In genomic region chr2:166274016-166274346, GRCm38 (mm10) we compare ENCODE assay signal across 9 mouse cellular contexts.
DNase-seq lines count a peak whose midpoint lies in the region; ATAC-seq lines count a peak whose summit lies in the region.
"Had no signal": no experiment of that assay in that cellular context is flagged by ENCODE, and none has a peak within 500 bp of the region (broad histone marks: within the 10 kb centered on the region; RNA-seq: fewer than 3 reads in every experiment).

No protein-coding gene starts in this region.

- 66% methylated on average over 2 of the region's 2 CpGs for WGBS in heart, embryonic 16.5 days
- 79% methylated on average over 2 of the region's 2 CpGs for WGBS in embryonic facial prominence, embryonic 10.5 days
- WGBS in forebrain, embryonic 15.5 days, result 54% methylated on average over 2 of the region's 2 CpGs
- 83% methylated on average over 2 of the region's 2 CpGs for WGBS in limb, embryonic 12.5 days

- H3K9ac ChIP-seq in heart, embryonic 16.5 days (ENCODE audit: low read length), result no peak overlapping the region
- H3K9ac ChIP-seq in forebrain, embryonic 15.5 days (replicated peaks), result no peak overlapping the region
- H3K9ac ChIP-seq in limb, embryonic 12.5 days (replicated peaks), result no peak overlapping the region

- H3K4me2 ChIP-seq in heart, embryonic 16.5 days (ENCODE audit: low read depth, low read length), result peak overlapping the region; percentile 17
- H3K4me2 ChIP-seq in forebrain, embryonic 15.5 days (replicated peaks), result 0 out of 2 replicates have a peak overlapping the region, but pooled peaks have one; percentile 5
- H3K4me2 ChIP-seq in limb, embryonic 12.5 days, result no peak overlapping the region

- no peaks in the 10 kb centered on the region for H3K9me3 ChIP-seq in heart, embryonic 16.5 days (replicated peaks; ENCODE audit: control insufficient read depth, low read length)
- no peaks in the 10 kb centered on the region for H3K9me3 ChIP-seq in embryonic facial prominence, embryonic 10.5 days
- no peaks in the 10 kb centered on the region for H3K9me3 ChIP-seq in forebrain, embryonic 15.5 days
- H3K9me3 ChIP-seq in limb, embryonic 12.5 days, result no peaks in the 10 kb centered on the region

- H3K36me3 ChIP-seq in heart, embryonic 16.5 days (ENCODE audit: control insufficient read depth, insufficient read depth), result no peaks in the 10 kb centered on the region
- no peaks in the 10 kb centered on the region for H3K36me3 ChIP-seq in embryonic facial prominence, embryonic 10.5 days (replicated peaks)
- no peaks in the 10 kb centered on the region for H3K36me3 ChIP-seq in forebrain, embryonic 15.5 days
- no peaks in the 10 kb centered on the region for H3K36me3 ChIP-seq in limb, embryonic 12.5 days

- no peaks in the 10 kb centered on the region for H3K27me3 ChIP-seq in heart, embryonic 16.5 days (ENCODE audit: control insufficient read depth, insufficient read depth, low read length)
- 0 out of 2 replicates have a peak, but pooled peaks cover 15% of the 10 kb centered on the region for H3K27me3 ChIP-seq in embryonic facial prominence, embryonic 10.5 days (replicated peaks; ENCODE audit: low read depth, poor library complexity, severe bottlenecking)
- no peaks in the 10 kb centered on the region for H3K27me3 ChIP-seq in forebrain, embryonic 15.5 days
- no peaks in the 10 kb centered on the region for H3K27me3 ChIP-seq in limb, embryonic 12.5 days

- 0 out of 2 replicates have a peak overlapping the region, but pooled peaks have one; percentile 26 for H3K27ac ChIP-seq in heart, embryonic 16.5 days (ENCODE audit: low read length)
- 0 out of 2 replicates have a peak overlapping the region, but pooled peaks have one; percentile 31 for H3K27ac ChIP-seq in embryonic facial prominence, embryonic 10.5 days (replicated peaks)
- H3K27ac ChIP-seq in forebrain, embryonic 15.5 days (replicated peaks), result peak overlapping the region; percentile 72
- no peak overlapping the region; the same call in 1 of the 2 replicates for H3K27ac ChIP-seq in limb, embryonic 12.5 days

- no peak for DNase-seq in heart, adult 18-20 months
- no peak for DNase-seq in embryonic facial prominence, embryonic 10.5 days (ENCODE audit: low spot score)
- DNase-seq in urinary bladder, postnatal 14 days (ENCODE audit: low spot score), result no peak
- DNase-seq in cerebellum, postnatal 25 days, result no peak
- no peak for DNase-seq in gastrocnemius, postnatal 4 days (ENCODE audit: low spot score in 2 of 2)
- DNase-seq: thymus, postnatal 14 days had no signal

- ATAC-seq in heart, embryonic 16.5 days (replicated peaks; ENCODE audit: extremely low read depth, insufficient read depth, low FRiP score), result no peak
- ATAC-seq in forebrain, embryonic 15.5 days (replicated peaks), result 0 out of 2 replicates have a peak, but pooled peaks have one; percentile 7
- ATAC-seq in limb, embryonic 12.5 days (ENCODE audit: insufficient number of reproducible peaks, insufficient read depth, low FRiP score, low TSS enrichment, low read depth), result peak; percentile 20; the same call in 1 of the 2 replicates

- H3K4me3 ChIP-seq in heart, embryonic 16.5 days (ENCODE audit: low read length), result no peak overlapping the region; the same call in 1 of the 2 replicates
- no peak overlapping the region for H3K4me3 ChIP-seq in embryonic facial prominence, embryonic 10.5 days
- no peak overlapping the region for H3K4me3 ChIP-seq in forebrain, embryonic 15.5 days
- H3K4me3 ChIP-seq in limb, embryonic 12.5 days (replicated peaks), result no peak overlapping the region

- peaks cover 8% of the 10 kb centered on the region for H3K4me1 ChIP-seq in heart, embryonic 16.5 days (ENCODE audit: control insufficient read depth, insufficient read depth, low read length)
- H3K4me1 ChIP-seq in embryonic facial prominence, embryonic 10.5 days, result peaks cover 41% of the 10 kb centered on the region
- H3K4me1 ChIP-seq in forebrain, embryonic 15.5 days, result peaks cover 26% of the 10 kb centered on the region
- peaks cover 17% of the 10 kb centered on the region for H3K4me1 ChIP-seq in limb, embryonic 12.5 days (replicated peaks)
